Mouse (Mus musculus): Measurements from ENCODE around the gene Pex19. TPM values are rescaled to one million over a fixed set of nuclear protein-coding genes. Genes with fewer than 3 reads are reported as not detected.

Pex19 gene
- polyA plus RNA-seq, 1 experiment from 2014 or later, result 138 TPM

- Histone ChIP-seq H3K36me3 (peaks cover 96% of the 10 kb centered on the region), H3K9ac (no peak overlapping the region), H3K4me2 (replicated peaks) (no peak overlapping the region), H3K9me3 (replicated peaks) (no peaks in the 10 kb centered on the region), H3K4me1 (no peaks in the 10 kb centered on the region), H3K27me3 (no peaks in the 10 kb centered on the region), H3K4me3 (replicated peaks) (no peak overlapping the region), H3K27ac (replicated peaks) (no peak overlapping the region)
- no peak for ATAC-seq (ENCODE audit: insufficient number of reproducible peaks, low FRiP score, low TSS enrichment, low read depth)
- 81% methylated on average over 10 of the region's 10 CpGs for WGBS
Observed at GRCm38 (mm10) chr1:172107777-172108477, 18.6 kb upstream of the Pex19 start.

GRCm38 (mm10) chr1:172116948-172117347, 9.6 kb upstream of the Pex19 start:
- no peak for ATAC-seq (ENCODE audit: insufficient number of reproducible peaks, low FRiP score, low TSS enrichment, low read depth)
- H3K27ac ChIP-seq (replicated peaks), result no peak overlapping the region
- no peaks in the 10 kb centered on the region for H3K9me3 ChIP-seq (replicated peaks)
- H3K36me3 ChIP-seq, result peaks cover 98% of the 10 kb centered on the region
- no peaks in the 10 kb centered on the region for H3K27me3 ChIP-seq
- 92% methylated on average over 5 of the region's 5 CpGs for WGBS
- no peaks in the 10 kb centered on the region for H3K4me1 ChIP-seq
- H3K9ac ChIP-seq, result no peak overlapping the region
- H3K4me3 ChIP-seq (replicated peaks), result no peak overlapping the region
- no peak overlapping the region for H3K4me2 ChIP-seq (replicated peaks)

GRCm38 (mm10) chr1:172119100-172119499, 7.5 kb upstream of the Pex19 start:
- H3K27ac ChIP-seq (replicated peaks), result no peak overlapping the region
- H3K4me2 ChIP-seq (replicated peaks), result no peak overlapping the region
- 82% methylated on average over 6 of the region's 6 CpGs for WGBS
- no peak overlapping the region for H3K9ac ChIP-seq
- H3K27me3 ChIP-seq, result no peaks in the 10 kb centered on the region
- H3K4me3 ChIP-seq (replicated peaks), result no peak overlapping the region
- H3K36me3 ChIP-seq, result peaks cover 97% of the 10 kb centered on the region
- no peak for ATAC-seq (ENCODE audit: insufficient number of reproducible peaks, low FRiP score, low TSS enrichment, low read depth)
- H3K9me3 ChIP-seq (replicated peaks), result no peaks in the 10 kb centered on the region
- no peaks in the 10 kb centered on the region for H3K4me1 ChIP-seq

GRCm38 (mm10) chr1:172119720-172120119, 6.8 kb upstream of the Pex19 start:
- H3K4me2 ChIP-seq (replicated peaks), result no peak overlapping the region
- no peak overlapping the region for H3K4me3 ChIP-seq (replicated peaks)
- H3K4me1 ChIP-seq, result no peaks in the 10 kb centered on the region
- H3K27ac ChIP-seq (replicated peaks), result no peak overlapping the region
- ATAC-seq (ENCODE audit: insufficient number of reproducible peaks, low FRiP score, low TSS enrichment, low read depth), result no peak
- no peaks in the 10 kb centered on the region for H3K9me3 ChIP-seq (replicated peaks)
- no peaks in the 10 kb centered on the region for H3K27me3 ChIP-seq
- WGBS, result 38% methylated on average over 3 of the region's 3 CpGs
- no peak overlapping the region for H3K9ac ChIP-seq
- H3K36me3 ChIP-seq, result peaks cover 91% of the 10 kb centered on the region

GRCm38 (mm10) chr1:172122671-172123070, 3.9 kb upstream of the Pex19 start:
- H3K36me3 ChIP-seq, result peaks cover 61% of the 10 kb centered on the region
- peaks cover 10% of the 10 kb centered on the region for H3K4me1 ChIP-seq
- no peak overlapping the region for H3K4me2 ChIP-seq (replicated peaks)
- H3K4me3 ChIP-seq (replicated peaks), result no peak overlapping the region
- whole genome bisulfite sequencing, result 74% methylated on average over 2 of the region's 2 CpGs
- no peak overlapping the region for H3K27ac ChIP-seq (replicated peaks)
- no peak overlapping the region for H3K9ac ChIP-seq
- H3K27me3 ChIP-seq, result no peaks in the 10 kb centered on the region
- H3K9me3 ChIP-seq (replicated peaks), result no peaks in the 10 kb centered on the region
- no peak for ATAC-seq (ENCODE audit: insufficient number of reproducible peaks, low FRiP score, low TSS enrichment, low read depth)

- peaks cover 54% of the 10 kb centered on the region for H3K36me3 ChIP-seq
- H3K4me2 ChIP-seq (replicated peaks), result no peak overlapping the region
- no peak for ATAC-seq (ENCODE audit: insufficient number of reproducible peaks, low FRiP score, low TSS enrichment, low read depth)
- 80% methylated on average over 6 of the region's 6 CpGs for WGBS
- no peak overlapping the region for H3K9ac ChIP-seq
- H3K4me1 ChIP-seq, result peaks cover 13% of the 10 kb centered on the region
- H3K9me3 ChIP-seq (replicated peaks), result no peaks in the 10 kb centered on the region
- no peak overlapping the region for H3K4me3 ChIP-seq (replicated peaks)
- no peak overlapping the region for H3K27ac ChIP-seq (replicated peaks)
- no peaks in the 10 kb centered on the region for H3K27me3 ChIP-seq
Observed at GRCm38 (mm10) chr1:172124572-172124971, 2.0 kb upstream of the Pex19 start.

- peaks cover 13% of the 10 kb centered on the region for H3K4me1 ChIP-seq
- H3K4me3 ChIP-seq (replicated peaks), result peak overlapping the region; percentile 86
- peak overlapping the region; percentile 85 for H3K4me2 ChIP-seq (replicated peaks)
- peaks cover 54% of the 10 kb centered on the region for H3K36me3 ChIP-seq
- no peaks in the 10 kb centered on the region for H3K9me3 ChIP-seq (replicated peaks)
- no peak for ATAC-seq (ENCODE audit: insufficient number of reproducible peaks, low FRiP score, low TSS enrichment, low read depth)
- 37% methylated on average over 5 of the region's 5 CpGs for WGBS
- H3K27me3 ChIP-seq, result no peaks in the 10 kb centered on the region
- H3K9ac ChIP-seq, result peak overlapping the region; percentile 94
- no peak overlapping the region for H3K27ac ChIP-seq (replicated peaks)
Observed at GRCm38 (mm10) chr1:172127487-172127886, 932 bp downstream of the Pex19 start.

- no peaks in the 10 kb centered on the region for H3K9me3 ChIP-seq (replicated peaks)
- 0 out of 2 replicates have a peak overlapping the region, but pooled peaks have one; percentile 86 for H3K4me3 ChIP-seq (replicated peaks)
- no peak for ATAC-seq (ENCODE audit: insufficient number of reproducible peaks, low FRiP score, low TSS enrichment, low read depth)
- H3K4me2 ChIP-seq (replicated peaks), result no peak overlapping the region
- 94% methylated on average over 15 of the region's 15 CpGs for WGBS
- H3K9ac ChIP-seq, result no peak overlapping the region
- no peak overlapping the region for H3K27ac ChIP-seq (replicated peaks)
- no peaks in the 10 kb centered on the region for H3K27me3 ChIP-seq
- H3K36me3 ChIP-seq, result peaks cover 53% of the 10 kb centered on the region
- peaks cover 13% of the 10 kb centered on the region for H3K4me1 ChIP-seq
Observed at GRCm38 (mm10) chr1:172128563-172128962, 2.0 kb downstream of the Pex19 start.

GRCm38 (mm10) chr1:172129108-172129507, 2.6 kb downstream of the Pex19 start:
- WGBS, result 64% methylated on average over 2 of the region's 2 CpGs
- H3K4me2 ChIP-seq (replicated peaks), result no peak overlapping the region
- no peak overlapping the region for H3K4me3 ChIP-seq (replicated peaks)
- no peak overlapping the region for H3K27ac ChIP-seq (replicated peaks)
- H3K27me3 ChIP-seq, result no peaks in the 10 kb centered on the region
- peaks cover 54% of the 10 kb centered on the region for H3K36me3 ChIP-seq
- H3K9me3 ChIP-seq (replicated peaks), result no peaks in the 10 kb centered on the region
- peaks cover 13% of the 10 kb centered on the region for H3K4me1 ChIP-seq
- no peak overlapping the region for H3K9ac ChIP-seq
- ATAC-seq (ENCODE audit: insufficient number of reproducible peaks, low FRiP score, low TSS enrichment, low read depth), result no peak

GRCm38 (mm10) chr1:172129780-172130179, 3.2 kb downstream of the Pex19 start:
- no peak for ATAC-seq (ENCODE audit: insufficient number of reproducible peaks, low FRiP score, low TSS enrichment, low read depth)
- H3K27me3 ChIP-seq, result no peaks in the 10 kb centered on the region
- 97% methylated on average over 5 of the region's 5 CpGs for WGBS

GRCm38 (mm10) chr1:172132319-172132718, 5.8 kb downstream of the Pex19 start:
- peak; percentile 54; the same call in 1 of the 2 replicates for ATAC-seq (ENCODE audit: insufficient number of reproducible peaks, low FRiP score, low TSS enrichment, low read depth)
- no peaks in the 10 kb centered on the region for H3K27me3 ChIP-seq
- H3K4me3 ChIP-seq (replicated peaks), result no peak overlapping the region
- no peaks in the 10 kb centered on the region for H3K9me3 ChIP-seq (replicated peaks)
- no peak overlapping the region for H3K27ac ChIP-seq (replicated peaks)
- H3K9ac ChIP-seq, result no peak overlapping the region
- H3K36me3 ChIP-seq, result peaks cover 71% of the 10 kb centered on the region
- WGBS, result 71% methylated on average over 7 of the region's 7 CpGs
- peaks cover 6% of the 10 kb centered on the region for H3K4me1 ChIP-seq
- H3K4me2 ChIP-seq (replicated peaks), result no peak overlapping the region

More at GRCm38 (mm10) chr1:172129780-172130179, 3.2 kb downstream of the Pex19 start:
- H3K4me3 ChIP-seq (replicated peaks), result no peak overlapping the region
- H3K4me1 ChIP-seq, result peaks cover 13% of the 10 kb centered on the region
- H3K36me3 ChIP-seq, result peaks cover 61% of the 10 kb centered on the region
- no peak overlapping the region for H3K9ac ChIP-seq
- no peaks in the 10 kb centered on the region for H3K9me3 ChIP-seq (replicated peaks)
- no peak overlapping the region for H3K27ac ChIP-seq (replicated peaks)
- no peak overlapping the region for H3K4me2 ChIP-seq (replicated peaks)

GRCm38 (mm10) chr1:172133535-172133934, 7.0 kb downstream of the Pex19 start:
- H3K9me3 ChIP-seq (replicated peaks), result no peaks in the 10 kb centered on the region
- H3K36me3 ChIP-seq, result peaks cover 68% of the 10 kb centered on the region
- H3K9ac ChIP-seq, result no peak overlapping the region
- no peaks in the 10 kb centered on the region for H3K27me3 ChIP-seq
- 36% methylated on average over 7 of the region's 7 CpGs for WGBS
- 0 out of 2 replicates have a peak, but pooled peaks have one; percentile 58 for ATAC-seq (ENCODE audit: insufficient number of reproducible peaks, low FRiP score, low TSS enrichment, low read depth)
- H3K4me3 ChIP-seq (replicated peaks), result no peak overlapping the region
- peak overlapping the region; percentile 72 for H3K27ac ChIP-seq (replicated peaks)
- no peak overlapping the region for H3K4me2 ChIP-seq (replicated peaks)
- H3K4me1 ChIP-seq, result no peaks in the 10 kb centered on the region; the same call in 1 of the 2 replicates
